Mouse (Mus musculus): ENCODE data around the gene Aldh18a1.
"Not testable (repeated sequence)": the region's sequence is repeated elsewhere in the genome, so short reads cannot be mapped to it uniquely, and the experiment has no call there.

The Aldh18a1 gene

GRCm38 (mm10) chr19:40588293-40588654 lies at the start of gene Aldh18a1:
Gene Aldh18a1, minus strand, starts transcription at chr19:40588463.
- peak; percentile 93 for DNase-seq (ENCODE audit: low read depth)

- no peak for DNase-seq (ENCODE audit: low read depth)
These were observed 49.3 kb upstream of the Aldh18a1 start for GRCm38 (mm10) chr19:40637601-40638000.

- DNase-seq (ENCODE audit: low read depth): no peak
These were observed 48.8 kb upstream of the Aldh18a1 start for GRCm38 (mm10) chr19:40637091-40637490.

- no peak for DNase-seq (ENCODE audit: low read depth)
These were observed 44.9 kb upstream of the Aldh18a1 start for GRCm38 (mm10) chr19:40633144-40633543.

- DNase-seq (ENCODE audit: low read depth): no peak
These were observed 44.4 kb upstream of the Aldh18a1 start for GRCm38 (mm10) chr19:40632668-40633067.

GRCm38 (mm10) chr19:40632193-40632592 lies 43.9 kb upstream of the Aldh18a1 start:
- DNase-seq (ENCODE audit: low read depth): no peak

GRCm38 (mm10) chr19:40630606-40631005 lies 42.3 kb upstream of the Aldh18a1 start:
- no peak for DNase-seq (ENCODE audit: low read depth)

GRCm38 (mm10) chr19:40630096-40630495 lies 41.8 kb upstream of the Aldh18a1 start:
- DNase-seq (ENCODE audit: low read depth): no peak

GRCm38 (mm10) chr19:40628950-40629349 lies 40.7 kb upstream of the Aldh18a1 start:
- no peak for DNase-seq (ENCODE audit: low read depth)

GRCm38 (mm10) chr19:40625935-40626334 lies 37.7 kb upstream of the Aldh18a1 start:
- no peak for DNase-seq (ENCODE audit: low read depth)

- not testable (repeated sequence) for DNase-seq (ENCODE audit: low read depth)
These were observed 33.4 kb upstream of the Aldh18a1 start for GRCm38 (mm10) chr19:40621616-40622015.

GRCm38 (mm10) chr19:40616021-40616420 lies 27.8 kb upstream of the Aldh18a1 start:
- no peak for DNase-seq (ENCODE audit: low read depth)

- no peak for DNase-seq (ENCODE audit: low read depth)
These were observed 26.5 kb upstream of the Aldh18a1 start for GRCm38 (mm10) chr19:40614811-40615210.

- DNase-seq (ENCODE audit: low read depth): peak; percentile 93
These were observed 23.7 kb upstream of the Aldh18a1 start, which contains the start of the genes Tctn3 and Entpd1 for GRCm38 (mm10) chr19:40611830-40612506. Gene Tctn3, minus strand, starts transcription at chr19:40612233. Gene Entpd1, plus strand, starts transcription at chr19:40612366.

GRCm38 (mm10) chr19:40607676-40608075 lies 19.4 kb upstream of the Aldh18a1 start:
- DNase-seq (ENCODE audit: low read depth): no peak

- DNase-seq (ENCODE audit: low read depth): no peak
These were observed 16.9 kb upstream of the Aldh18a1 start for GRCm38 (mm10) chr19:40605189-40605588.

GRCm38 (mm10) chr19:40601870-40602269 lies 13.6 kb upstream of the Aldh18a1 start:
- DNase-seq (ENCODE audit: low read depth): no peak

- not testable (repeated sequence) for DNase-seq (ENCODE audit: low read depth)
These were observed 12.6 kb upstream of the Aldh18a1 start for GRCm38 (mm10) chr19:40600846-40601245.

GRCm38 (mm10) chr19:40595831-40596230 lies 7.6 kb upstream of the Aldh18a1 start:
- DNase-seq (ENCODE audit: low read depth): no peak

GRCm38 (mm10) chr19:40595231-40595630 lies 7.0 kb upstream of the Aldh18a1 start:
- no peak for DNase-seq (ENCODE audit: low read depth)

GRCm38 (mm10) chr19:40589530-40589880 lies 1.2 kb upstream of the Aldh18a1 start:
- no peak for DNase-seq (ENCODE audit: low read depth)

GRCm38 (mm10) chr19:40588847-40589529 lies 725 bp upstream of the Aldh18a1 start:
- DNase-seq (ENCODE audit: low read depth): peak; percentile 98

- DNase-seq (ENCODE audit: low read depth): no peak
These were observed 571 bp downstream of the Aldh18a1 start for GRCm38 (mm10) chr19:40587491-40588292.

Data from c-Kit-positive CD71-negative TER-119-negative erythroid progenitor cells, embryonic 14.5 days (primary cell).